Mouse (Mus musculus): ENCODE data around the gene Ppp1r16b. TPM values are rescaled to one million over a fixed set of nuclear protein-coding genes. Genes with fewer than 3 reads are reported as not detected.

Gene Ppp1r16b
- polyA plus RNA-seq, 1 experiment from 2014 or later: 12.4 TPM

- DNase-seq (ENCODE audit: low spot score) (peak; percentile 41), ATAC-seq (no peak)
- H3K4me3 ChIP-seq (ENCODE audit: low read depth, low read length): no peak overlapping the region
- WGBS: 62% methylated on average over 14 of the region's 14 CpGs
- H3K36me3 ChIP-seq (ENCODE audit: control insufficient read depth, insufficient read depth, low read length): peaks cover 35% of the 10 kb centered on the region
- peaks cover 3% of the 10 kb centered on the region; the same call in 1 of the 2 replicates for H3K4me1 ChIP-seq (ENCODE audit: control insufficient read depth, insufficient read depth, low read length)
- no peaks in the 10 kb centered on the region for H3K27me3 ChIP-seq (replicated peaks; ENCODE audit: control insufficient read depth, insufficient read depth, low read length)
- no peak overlapping the region for H3K9ac ChIP-seq (ENCODE audit: low read length)
- H3K4me2 ChIP-seq (ENCODE audit: low read length): no peak overlapping the region
- H3K27ac ChIP-seq (ENCODE audit: low read depth, low read length): no peak overlapping the region
- H3K9me3 ChIP-seq (replicated peaks; ENCODE audit: control insufficient read depth, low read length): no peaks in the 10 kb centered on the region
Observed at GRCm38 (mm10) chr2:158786927-158787795, 122.0 kb downstream of the Ppp1r16b start.

GRCm38 (mm10) chr2:158794494-158795004, 129.4 kb downstream of the Ppp1r16b start, which contains the start of gene Dhx35:
Gene Dhx35 (plus strand): TSS chr2:158794807.
- Histone ChIP-seq H3K9me3 (replicated peaks; ENCODE audit: control insufficient read depth, low read length) (no peaks in the 10 kb centered on the region), H3K4me1 (ENCODE audit: control insufficient read depth, insufficient read depth, low read length) (peaks cover 10% of the 10 kb centered on the region), H3K9ac (ENCODE audit: low read length) (peak within 1 kb of the TSS; percentile 78), H3K27me3 (replicated peaks; ENCODE audit: control insufficient read depth, insufficient read depth, low read length) (no peaks in the 10 kb centered on the region), H3K4me3 (ENCODE audit: low read depth, low read length) (peak within 1 kb of the TSS; percentile 73), H3K4me2 (ENCODE audit: low read length) (peak within 1 kb of the TSS; percentile 73), H3K36me3 (ENCODE audit: control insufficient read depth, insufficient read depth, low read length) (no peaks in the 10 kb centered on the region), H3K27ac (ENCODE audit: low read depth, low read length) (peak within 1 kb of the TSS; percentile 77)
- peak; percentile 98 for DNase-seq (ENCODE audit: low spot score)
- 0% methylated on average over 31 of the region's 33 CpGs for WGBS
- ATAC-seq: peak; percentile 100

- H3K9me3 ChIP-seq (replicated peaks; ENCODE audit: control insufficient read depth, low read length): no peaks in the 10 kb centered on the region
- no peaks in the 10 kb centered on the region for H3K36me3 ChIP-seq (ENCODE audit: control insufficient read depth, insufficient read depth, low read length)
- H3K4me2 ChIP-seq (ENCODE audit: low read length): peak overlapping the region; percentile 73
- DNase-seq (ENCODE audit: low spot score) (no peak), ATAC-seq (no peak)
- H3K9ac ChIP-seq (ENCODE audit: low read length): peak overlapping the region; percentile 78
- 12% methylated on average over 15 of the region's 15 CpGs for WGBS
- H3K27ac ChIP-seq (ENCODE audit: low read depth, low read length): no peak overlapping the region
- peaks cover 10% of the 10 kb centered on the region for H3K4me1 ChIP-seq (ENCODE audit: control insufficient read depth, insufficient read depth, low read length)
- H3K4me3 ChIP-seq (ENCODE audit: low read depth, low read length): peak overlapping the region; percentile 73
- H3K27me3 ChIP-seq (replicated peaks; ENCODE audit: control insufficient read depth, insufficient read depth, low read length): no peaks in the 10 kb centered on the region
Observed at GRCm38 (mm10) chr2:158795043-158795442, 129.8 kb downstream of the Ppp1r16b start.

- no peak for DNase-seq (ENCODE audit: low spot score)
- Histone ChIP-seq H3K36me3 (ENCODE audit: control insufficient read depth, insufficient read depth, low read length) (no peaks in the 10 kb centered on the region), H3K4me3 (ENCODE audit: low read depth, low read length) (no peak overlapping the region), H3K4me1 (ENCODE audit: control insufficient read depth, insufficient read depth, low read length) (peaks cover 10% of the 10 kb centered on the region), H3K9me3 (replicated peaks; ENCODE audit: control insufficient read depth, low read length) (no peaks in the 10 kb centered on the region), H3K4me2 (ENCODE audit: low read length) (no peak overlapping the region), H3K27me3 (replicated peaks; ENCODE audit: control insufficient read depth, insufficient read depth, low read length) (no peaks in the 10 kb centered on the region), H3K27ac (ENCODE audit: low read depth, low read length) (no peak overlapping the region), H3K9ac (ENCODE audit: low read length) (no peak overlapping the region)
- WGBS: 83% methylated on average over 2 of the region's 2 CpGs
- no peak for ATAC-seq
Observed at GRCm38 (mm10) chr2:158795875-158796274, 130.7 kb downstream of the Ppp1r16b start.

GRCm38 (mm10) chr2:158799328-158799727, 134.1 kb downstream of the Ppp1r16b start:
- no peak overlapping the region for H3K4me3 ChIP-seq (ENCODE audit: low read depth, low read length)
- no peak for DNase-seq (ENCODE audit: low spot score)
- peaks cover 5% of the 10 kb centered on the region; the same call in 1 of the 2 replicates for H3K4me1 ChIP-seq (ENCODE audit: control insufficient read depth, insufficient read depth, low read length)
- 40% methylated on average over 4 of the region's 4 CpGs for WGBS
- ATAC-seq: no peak
- H3K27ac ChIP-seq (ENCODE audit: low read depth, low read length): no peak overlapping the region
- H3K36me3 ChIP-seq (ENCODE audit: control insufficient read depth, insufficient read depth, low read length): peaks cover 23% of the 10 kb centered on the region
- no peak overlapping the region for H3K9ac ChIP-seq (ENCODE audit: low read length)
- H3K27me3 ChIP-seq (replicated peaks; ENCODE audit: control insufficient read depth, insufficient read depth, low read length): no peaks in the 10 kb centered on the region
- no peaks in the 10 kb centered on the region for H3K9me3 ChIP-seq (replicated peaks; ENCODE audit: control insufficient read depth, low read length)
- no peak overlapping the region for H3K4me2 ChIP-seq (ENCODE audit: low read length)

GRCm38 (mm10) chr2:158800788-158801187, 135.6 kb downstream of the Ppp1r16b start:
- H3K4me3 ChIP-seq (ENCODE audit: low read depth, low read length): no peak overlapping the region
- no peak overlapping the region for H3K27ac ChIP-seq (ENCODE audit: low read depth, low read length)
- no peaks in the 10 kb centered on the region for H3K4me1 ChIP-seq (ENCODE audit: control insufficient read depth, insufficient read depth, low read length)
- no peak overlapping the region for H3K9ac ChIP-seq (ENCODE audit: low read length)
- no peaks in the 10 kb centered on the region for H3K9me3 ChIP-seq (replicated peaks; ENCODE audit: control insufficient read depth, low read length)
- DNase-seq (ENCODE audit: low spot score) (no peak), ATAC-seq (no peak)
- no peaks in the 10 kb centered on the region for H3K27me3 ChIP-seq (replicated peaks; ENCODE audit: control insufficient read depth, insufficient read depth, low read length)
- peaks cover 29% of the 10 kb centered on the region for H3K36me3 ChIP-seq (ENCODE audit: control insufficient read depth, insufficient read depth, low read length)
- H3K4me2 ChIP-seq (ENCODE audit: low read length): no peak overlapping the region
- WGBS: 97% methylated on average over 8 of the region's 8 CpGs

GRCm38 (mm10) chr2:158803575-158803974, 138.4 kb downstream of the Ppp1r16b start:
- H3K9ac ChIP-seq (ENCODE audit: low read length): no peak overlapping the region
- no peak overlapping the region for H3K4me3 ChIP-seq (ENCODE audit: low read depth, low read length)
- no peaks in the 10 kb centered on the region for H3K27me3 ChIP-seq (replicated peaks; ENCODE audit: control insufficient read depth, insufficient read depth, low read length)
- H3K27ac ChIP-seq (ENCODE audit: low read depth, low read length): no peak overlapping the region
- ATAC-seq (no peak), DNase-seq (ENCODE audit: low spot score) (no peak)
- H3K4me2 ChIP-seq (ENCODE audit: low read length): no peak overlapping the region
- no peaks in the 10 kb centered on the region for H3K9me3 ChIP-seq (replicated peaks; ENCODE audit: control insufficient read depth, low read length)
- peaks cover 41% of the 10 kb centered on the region for H3K36me3 ChIP-seq (ENCODE audit: control insufficient read depth, insufficient read depth, low read length)
- WGBS: 91% methylated on average over 8 of the region's 8 CpGs
- no peaks in the 10 kb centered on the region for H3K4me1 ChIP-seq (ENCODE audit: control insufficient read depth, insufficient read depth, low read length)

- H3K4me1 ChIP-seq (ENCODE audit: control insufficient read depth, insufficient read depth, low read length): no peaks in the 10 kb centered on the region
- no peak overlapping the region for H3K27ac ChIP-seq (ENCODE audit: low read depth, low read length)
- no peak for ATAC-seq
- no peak for DNase-seq (ENCODE audit: low spot score)
- H3K4me3 ChIP-seq (ENCODE audit: low read depth, low read length): no peak overlapping the region
- peaks cover 30% of the 10 kb centered on the region for H3K36me3 ChIP-seq (ENCODE audit: control insufficient read depth, insufficient read depth, low read length)
- no peak overlapping the region for H3K4me2 ChIP-seq (ENCODE audit: low read length)
- no peaks in the 10 kb centered on the region for H3K27me3 ChIP-seq (replicated peaks; ENCODE audit: control insufficient read depth, insufficient read depth, low read length)
- H3K9ac ChIP-seq (ENCODE audit: low read length): no peak overlapping the region
- no peaks in the 10 kb centered on the region for H3K9me3 ChIP-seq (replicated peaks; ENCODE audit: control insufficient read depth, low read length)
Observed at GRCm38 (mm10) chr2:158815686-158816085, 150.5 kb downstream of the Ppp1r16b start.
